Mouse (Mus musculus): ENCODE results near the gene Gm20865. TPM values are rescaled to one million over a fixed set of nuclear protein-coding genes. Genes with fewer than 3 reads are reported as not detected.
"Not testable (repeated sequence)": the region's sequence is repeated elsewhere in the genome, so short reads cannot be mapped to it uniquely, and the experiment has no call there.

Gm20865 gene
- not detected in 2 replicates for total RNA-seq (2012; rRNA removed)

GRCm38 (mm10) chrY:21241275-21241674, at the start of gene Gm20865:
Gm20865 (plus strand) TSS chrY:21241575.
- H3K9me3 ChIP-seq (ENCODE audit: control insufficient read depth, insufficient read depth, low read depth, low read length); in situ Hi-C loops (cut with MboI; ENCODE audit: low sequenced_read_pairs in 2 of 2, unreplicated experiment in 2 of 2); H3K27ac ChIP-seq (ENCODE audit: insufficient read depth, low read depth, low read length, poor library complexity, severe bottlenecking); H3K4me3 ChIP-seq (ENCODE audit: insufficient read depth in 1 of 2, low read depth in 1 of 2, low read length in 2 of 2, poor library complexity in 1 of 2, severe bottlenecking in 1 of 2); H3K9ac ChIP-seq (ENCODE audit: insufficient read depth, low read depth, low read length, poor library complexity, severe bottlenecking); H3K36me3 ChIP-seq (ENCODE audit: control insufficient read depth, insufficient read depth, low read length, poor library complexity, severe bottlenecking); H3K4me1 ChIP-seq (ENCODE audit: control insufficient read depth in 2 of 2, insufficient read depth in 2 of 2, low read length in 2 of 2, poor library complexity in 1 of 2); DNase-seq (ENCODE audit: low read depth, low spot score): not testable (repeated sequence)

Other genes with a start within 250 kb of the Gm20865 start
- gene Gm29866, start 247.9 kb upstream of the Gm20865 start, total RNA-seq (2012; rRNA removed), result not detected in 2 replicates
- gene Gm20909, start 77.0 kb upstream of the Gm20865 start, total RNA-seq (2012; rRNA removed), result not detected in 2 replicates

All from ES-E14 (cell line).